Mouse (Mus musculus): ENCODE results near the gene Gm11034. TPM values are rescaled to one million over a fixed set of nuclear protein-coding genes. Genes with fewer than 3 reads are reported as not detected.

Gene Gm11034
- polyA plus RNA-seq (2015; fragmentation: Nextera tagmentation; extraction: Ambion mirVana): not detected in 2 replicates

DNA sequence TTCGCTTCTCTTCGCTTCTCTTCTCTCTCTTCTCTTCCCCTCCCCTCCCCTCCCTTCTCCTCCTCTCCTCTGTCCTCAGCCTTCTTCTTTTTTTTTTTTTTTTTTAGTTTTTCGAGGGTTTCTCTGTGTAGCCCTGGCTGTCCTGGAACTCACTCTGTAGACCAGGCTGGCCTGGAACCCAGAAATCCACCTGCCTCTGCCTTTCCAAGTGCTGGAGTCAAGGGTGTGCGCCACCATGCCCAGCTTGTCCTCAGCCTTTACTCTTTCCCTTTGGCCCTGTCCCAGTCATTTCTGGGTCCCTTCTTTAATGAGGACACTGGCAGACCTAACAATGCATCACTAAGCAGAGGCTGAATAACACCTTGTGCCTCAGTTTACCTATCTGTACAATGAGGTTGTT lies at the start of gene Gm11034:
TSS of gene Gm11034 (minus strand) at position 101 of the 400 bp plus-strand sequence.
- WGBS: 70% methylated on average over 4 of the region's 4 CpGs
- H3K4me2 ChIP-seq: no peak within 1 kb of the TSS

DNA sequence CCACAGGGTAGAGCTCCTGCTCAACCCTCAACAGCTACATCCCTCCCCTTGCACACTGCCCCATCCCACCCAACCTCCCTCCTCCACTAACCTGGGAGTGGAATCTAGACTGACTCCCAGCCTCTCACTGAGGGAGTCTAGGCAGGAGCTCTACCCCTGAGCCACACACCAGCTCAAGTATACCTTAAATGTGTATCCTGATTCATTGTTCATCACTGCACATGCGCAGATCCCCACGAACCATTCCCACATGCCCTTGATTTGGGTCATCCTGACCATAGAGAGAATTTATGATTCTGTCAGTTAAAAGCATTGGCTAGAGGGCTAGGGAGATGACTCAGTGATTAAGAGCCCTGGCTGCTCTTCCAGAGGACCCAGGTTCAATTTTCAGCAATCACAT lies 49.3 kb upstream of the Gm11034 start:
- WGBS: 83% methylated on average over 2 of the region's 2 CpGs
- H3K27ac ChIP-seq: no peak overlapping the region
- H3K36me3 ChIP-seq: no peaks in the 10 kb centered on the region
- H3K4me2 ChIP-seq: no peak overlapping the region
- H3K9me3 ChIP-seq: no peaks in the 10 kb centered on the region
- no peak overlapping the region for H3K4me3 ChIP-seq
- H3K27me3 ChIP-seq: no peaks in the 10 kb centered on the region
- H3K4me1 ChIP-seq: peaks cover 5% of the 10 kb centered on the region
- ATAC-seq (ENCODE audit: insufficient number of reproducible peaks, low FRiP score, low TSS enrichment, low read depth): no peak
- no peak overlapping the region for H3K9ac ChIP-seq

More for the DNA sequence above, at the start of gene Gm11034:
- Histone ChIP-seq H3K36me3 (no peaks in the 10 kb centered on the region), H3K9ac (no peak within 1 kb of the TSS), H3K4me3 (no peak within 1 kb of the TSS), H3K9me3 (no peaks in the 10 kb centered on the region), H3K27ac (no peak within 1 kb of the TSS), H3K4me1 (no peaks in the 10 kb centered on the region), H3K27me3 (peaks cover 4% of the 10 kb centered on the region; the same call in 1 of the 2 replicates)
- no peak for ATAC-seq (ENCODE audit: insufficient number of reproducible peaks, low FRiP score, low TSS enrichment, low read depth)

DNA sequence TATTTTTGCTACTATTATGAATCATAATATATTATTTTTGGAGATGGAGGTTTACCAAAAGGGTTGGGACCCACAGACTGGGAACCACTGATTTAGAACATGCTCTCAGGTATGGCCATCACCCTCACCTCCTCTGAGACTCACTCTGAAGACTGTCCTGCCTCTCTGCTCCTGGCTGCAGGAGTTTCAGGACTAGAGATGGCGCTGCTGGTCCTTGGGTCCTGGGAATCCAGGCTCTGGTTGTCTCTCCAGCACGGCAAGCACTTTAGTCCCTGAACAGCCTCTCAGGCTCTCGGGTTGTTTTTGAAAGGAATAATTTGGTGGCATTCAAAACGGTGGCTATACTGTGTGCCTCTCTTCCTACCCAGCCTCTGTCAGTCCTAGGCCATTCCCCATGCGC lies 48.4 kb upstream of the Gm11034 start:
- peaks cover 2% of the 10 kb centered on the region; the same call in 1 of the 2 replicates for H3K36me3 ChIP-seq
- H3K27me3 ChIP-seq: no peaks in the 10 kb centered on the region
- H3K4me1 ChIP-seq: peaks cover 5% of the 10 kb centered on the region
- H3K4me2 ChIP-seq: no peak overlapping the region
- H3K27ac ChIP-seq: no peak overlapping the region
- no peak for ATAC-seq (ENCODE audit: insufficient number of reproducible peaks, low FRiP score, low TSS enrichment, low read depth)
- H3K9ac ChIP-seq: no peak overlapping the region
- WGBS: 51% methylated on average over 5 of the region's 5 CpGs
- no peaks in the 10 kb centered on the region for H3K9me3 ChIP-seq
- no peak overlapping the region for H3K4me3 ChIP-seq

DNA sequence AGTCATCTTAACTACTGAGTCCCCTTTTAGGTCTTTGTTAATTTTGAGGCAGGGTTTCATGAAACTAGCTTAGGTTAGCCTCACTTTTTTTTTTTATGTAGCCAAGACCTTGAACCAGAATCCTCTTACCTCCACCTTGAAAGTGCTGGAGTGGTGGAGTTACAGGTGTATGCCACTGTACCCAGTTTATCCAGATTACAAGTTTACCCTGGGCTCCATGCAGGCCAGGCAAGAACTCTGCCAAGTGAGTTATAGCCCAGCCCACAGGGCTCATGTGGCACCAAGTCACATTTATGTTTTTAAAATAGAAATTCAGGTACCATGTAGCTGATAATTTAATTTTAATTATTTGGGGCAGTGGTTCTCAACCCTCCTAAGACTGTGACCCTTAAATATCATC lies 48.0 kb upstream of the Gm11034 start:
- ATAC-seq (ENCODE audit: insufficient number of reproducible peaks, low FRiP score, low TSS enrichment, low read depth): no peak
- no peaks in the 10 kb centered on the region for H3K27me3 ChIP-seq
- H3K4me2 ChIP-seq: no peak overlapping the region
- no peak overlapping the region for H3K27ac ChIP-seq
- peaks cover 5% of the 10 kb centered on the region for H3K4me1 ChIP-seq
- no peaks in the 10 kb centered on the region for H3K9me3 ChIP-seq
- peaks cover 6% of the 10 kb centered on the region; the same call in 1 of the 2 replicates for H3K36me3 ChIP-seq
- H3K4me3 ChIP-seq: no peak overlapping the region
- no peak overlapping the region for H3K9ac ChIP-seq

DNA sequence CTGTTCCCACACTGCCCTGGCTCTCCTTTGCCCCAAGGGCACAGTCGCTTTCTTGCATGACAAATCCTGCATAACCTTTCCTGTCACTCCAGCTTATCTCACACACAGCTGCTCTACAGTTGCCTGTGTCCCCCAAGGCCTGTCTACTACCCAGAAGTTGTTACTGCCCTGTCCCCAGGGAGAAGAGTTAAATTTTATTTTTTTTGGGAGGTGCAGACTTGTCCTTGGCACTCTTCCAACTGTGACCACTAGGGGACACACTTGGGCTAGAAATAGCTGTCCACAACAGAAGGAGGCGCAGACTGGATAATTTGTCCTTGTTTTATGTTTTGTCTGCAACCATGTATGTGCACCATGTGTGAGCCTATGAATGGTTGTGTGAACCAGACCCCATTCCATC lies 47.6 kb upstream of the Gm11034 start:
- Histone ChIP-seq H3K36me3 (peaks cover 6% of the 10 kb centered on the region; the same call in 1 of the 2 replicates), H3K4me3 (no peak overlapping the region), H3K27ac (no peak overlapping the region), H3K27me3 (no peaks in the 10 kb centered on the region), H3K9ac (no peak overlapping the region), H3K4me2 (no peak overlapping the region), H3K4me1 (peaks cover 5% of the 10 kb centered on the region), H3K9me3 (no peaks in the 10 kb centered on the region)
- no peak for ATAC-seq (ENCODE audit: insufficient number of reproducible peaks, low FRiP score, low TSS enrichment, low read depth)
- WGBS: 34% methylated on average over 2 of the region's 2 CpGs

DNA sequence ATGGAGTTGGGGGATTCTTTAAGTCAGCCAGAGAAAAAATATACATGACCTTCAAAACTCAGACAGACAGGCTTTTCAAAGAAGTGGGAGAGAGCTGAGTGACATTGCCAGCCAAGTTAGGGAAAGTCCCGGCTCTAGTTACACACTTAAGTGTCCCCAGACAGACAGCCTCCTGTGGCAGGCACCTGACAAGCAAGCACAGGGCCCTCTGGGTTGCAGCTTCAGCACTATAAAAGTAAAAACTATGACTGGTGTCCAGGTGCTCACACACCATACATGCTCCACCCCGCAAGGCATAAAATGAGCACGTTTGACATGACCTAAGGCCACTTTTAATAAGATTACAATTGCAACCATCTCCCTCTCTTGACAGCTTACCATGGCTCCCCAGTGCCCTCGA lies 47.1 kb upstream of the Gm11034 start:
- 31% methylated on average over 4 of the region's 4 CpGs for WGBS
- peaks cover 8% of the 10 kb centered on the region for H3K36me3 ChIP-seq
- no peak overlapping the region for H3K9ac ChIP-seq
- H3K4me1 ChIP-seq: peaks cover 5% of the 10 kb centered on the region
- no peaks in the 10 kb centered on the region for H3K9me3 ChIP-seq
- no peak overlapping the region for H3K4me2 ChIP-seq
- no peaks in the 10 kb centered on the region for H3K27me3 ChIP-seq
- H3K27ac ChIP-seq: no peak overlapping the region
- no peak overlapping the region for H3K4me3 ChIP-seq
- ATAC-seq (ENCODE audit: insufficient number of reproducible peaks, low FRiP score, low TSS enrichment, low read depth): no peak

DNA sequence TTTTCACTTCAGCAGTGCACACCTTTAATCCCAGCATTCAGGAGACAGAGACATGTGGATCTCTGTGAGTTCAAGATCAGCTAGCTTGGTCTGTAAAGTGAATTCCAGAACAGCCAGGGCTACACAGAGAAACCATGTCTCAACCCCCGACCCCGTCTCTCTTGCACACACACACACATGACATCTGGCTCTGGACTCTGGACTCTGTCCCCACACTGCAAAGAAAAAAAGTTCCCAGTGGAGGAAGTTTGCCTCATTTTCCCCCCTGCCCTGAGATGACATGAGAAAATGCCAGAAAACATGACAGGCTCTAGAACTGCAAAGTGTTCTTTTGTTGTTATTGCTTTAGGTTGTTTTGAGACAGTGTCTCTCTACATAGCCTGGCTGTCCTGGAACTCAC lies 46.4 kb upstream of the Gm11034 start:
- Histone ChIP-seq H3K4me3 (no peak overlapping the region), H3K27ac (no peak overlapping the region), H3K9me3 (no peaks in the 10 kb centered on the region), H3K36me3 (peaks cover 15% of the 10 kb centered on the region), H3K4me2 (no peak overlapping the region), H3K4me1 (peaks cover 5% of the 10 kb centered on the region), H3K27me3 (no peaks in the 10 kb centered on the region), H3K9ac (no peak overlapping the region)
- WGBS: 65% methylated on average over 2 of the region's 2 CpGs
- no peak for ATAC-seq (ENCODE audit: insufficient number of reproducible peaks, low FRiP score, low TSS enrichment, low read depth)

DNA sequence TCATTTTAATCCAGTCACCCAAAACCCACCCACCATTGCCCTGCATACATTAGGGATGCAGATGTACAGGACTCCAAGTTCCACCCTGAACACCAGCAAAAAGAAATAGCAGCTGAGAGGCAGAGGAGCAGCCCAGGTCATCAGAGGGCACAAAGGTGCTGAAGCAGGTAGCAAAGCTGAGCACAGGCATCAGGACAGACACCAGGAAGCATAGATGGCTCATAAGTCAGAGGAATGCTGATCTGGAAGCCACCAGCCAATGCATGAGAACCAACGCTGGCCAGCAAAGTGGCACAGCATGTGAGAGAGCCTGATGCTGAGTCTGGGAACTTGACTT lies 44.4 kb upstream of the Gm11034 start:
- no peaks in the 10 kb centered on the region for H3K27me3 ChIP-seq
- H3K4me3 ChIP-seq: no peak overlapping the region
- H3K4me2 ChIP-seq: no peak overlapping the region
- no peak overlapping the region for H3K9ac ChIP-seq
- 81% methylated on average over 1 of the region's 1 CpGs for WGBS
- H3K9me3 ChIP-seq: no peaks in the 10 kb centered on the region
- peaks cover 5% of the 10 kb centered on the region for H3K4me1 ChIP-seq
- ATAC-seq (ENCODE audit: insufficient number of reproducible peaks, low FRiP score, low TSS enrichment, low read depth): no peak
- H3K27ac ChIP-seq: no peak overlapping the region
- H3K36me3 ChIP-seq: peaks cover 33% of the 10 kb centered on the region

DNA sequence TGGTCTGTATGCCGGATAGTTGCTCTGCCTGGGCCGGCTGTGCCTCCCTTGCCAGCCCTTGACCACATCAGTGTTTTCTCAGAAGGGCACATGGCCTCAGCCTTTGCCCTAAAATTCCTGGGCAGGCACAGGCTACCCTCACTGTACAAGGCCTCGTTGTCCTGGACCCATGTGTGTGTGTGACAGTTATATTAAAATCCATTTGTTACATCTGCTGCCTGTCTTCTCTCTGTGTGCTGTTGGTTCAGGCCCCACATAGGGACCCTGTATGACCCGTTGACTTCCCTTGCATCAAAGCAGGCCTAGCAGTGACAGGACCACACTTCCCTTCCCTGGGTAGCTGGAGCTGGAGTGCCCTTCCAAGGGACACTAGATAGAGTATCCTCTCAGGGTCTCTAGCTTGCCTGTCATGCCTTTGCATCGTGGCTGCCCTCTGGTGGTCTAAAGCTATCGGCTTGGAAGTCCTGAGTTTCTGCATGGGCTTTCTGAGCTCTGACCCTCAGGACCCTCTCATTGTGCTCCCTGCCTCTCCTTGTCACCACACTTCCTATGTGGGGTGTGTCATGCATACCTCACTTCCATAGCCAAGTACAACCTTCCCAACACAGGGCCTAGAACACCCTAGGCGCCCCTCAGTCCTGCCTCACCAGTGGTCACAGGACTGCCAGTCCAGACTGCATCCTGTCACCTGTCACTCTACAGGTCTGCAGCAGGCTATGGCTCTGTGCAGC lies 43.9 kb upstream of the Gm11034 start:
- H3K9me3 ChIP-seq: no peaks in the 10 kb centered on the region
- no peak for ATAC-seq (ENCODE audit: insufficient number of reproducible peaks, low FRiP score, low TSS enrichment, low read depth)

DNA sequence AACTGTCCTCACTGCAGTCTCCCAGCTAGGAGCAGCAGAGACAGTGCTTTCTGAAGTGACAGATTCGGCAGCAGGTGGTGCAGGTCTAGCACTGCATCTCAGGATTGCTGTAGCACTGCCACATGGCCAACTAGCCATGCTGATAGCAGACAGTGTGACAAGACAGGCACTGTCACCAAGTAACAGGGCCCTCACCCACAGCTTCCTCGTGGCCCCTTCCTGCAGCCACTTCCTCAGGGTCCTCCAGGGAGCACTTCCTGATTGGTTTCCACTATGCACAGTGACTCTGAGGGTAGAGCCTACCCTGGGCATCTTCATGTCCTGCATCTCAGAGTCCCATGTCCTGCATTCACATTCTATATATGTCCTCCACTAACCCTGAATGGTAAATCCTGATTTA lies 31.2 kb upstream of the Gm11034 start:
- Histone ChIP-seq H3K9me3 (no peaks in the 10 kb centered on the region), H3K36me3 (peaks cover 39% of the 10 kb centered on the region)
- ATAC-seq (ENCODE audit: insufficient number of reproducible peaks, low FRiP score, low TSS enrichment, low read depth): no peak

More for the DNA sequence above, 43.9 kb upstream of the Gm11034 start:
- Histone ChIP-seq H3K27ac (no peak overlapping the region), H3K27me3 (no peaks in the 10 kb centered on the region), H3K36me3 (peaks cover 39% of the 10 kb centered on the region), H3K4me3 (no peak overlapping the region), H3K4me1 (peaks cover 5% of the 10 kb centered on the region), H3K4me2 (no peak overlapping the region), H3K9ac (no peak overlapping the region)
- WGBS: 53% methylated on average over 7 of the region's 7 CpGs

DNA sequence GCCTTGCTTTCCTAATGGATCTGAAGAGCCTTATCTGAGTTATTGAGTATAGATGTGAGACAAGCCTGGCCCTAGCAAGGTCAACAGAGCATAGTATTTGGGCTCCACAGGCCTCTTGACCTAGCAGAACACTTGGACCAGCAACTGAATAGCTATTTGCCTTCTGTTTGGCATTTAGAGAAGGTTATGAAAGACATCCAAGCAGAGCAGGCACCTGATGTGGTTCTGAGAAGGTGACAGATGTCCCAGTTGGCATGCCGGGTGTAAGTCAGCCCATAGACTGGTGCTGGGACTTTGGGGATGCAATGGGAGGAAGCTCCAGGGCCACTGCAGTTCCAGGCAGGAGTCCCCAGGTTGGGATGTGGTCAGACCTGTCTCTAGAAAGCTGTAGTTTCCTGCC lies 28.8 kb upstream of the Gm11034 start:
- H3K27ac ChIP-seq: no peak overlapping the region
- no peaks in the 10 kb centered on the region for H3K9me3 ChIP-seq
- ATAC-seq (ENCODE audit: insufficient number of reproducible peaks, low FRiP score, low TSS enrichment, low read depth): no peak
- 97% methylated on average over 1 of the region's 1 CpGs for WGBS
- H3K36me3 ChIP-seq: peaks cover 23% of the 10 kb centered on the region
- H3K9ac ChIP-seq: no peak overlapping the region
- H3K4me1 ChIP-seq: peaks cover 16% of the 10 kb centered on the region
- H3K4me3 ChIP-seq: no peak overlapping the region
- H3K27me3 ChIP-seq: no peaks in the 10 kb centered on the region
- H3K4me2 ChIP-seq: no peak overlapping the region

More for the DNA sequence above, 31.2 kb upstream of the Gm11034 start:
- H3K4me1 ChIP-seq: peaks cover 14% of the 10 kb centered on the region
- 67% methylated on average over 2 of the region's 2 CpGs for WGBS
- H3K9ac ChIP-seq: no peak overlapping the region
- no peaks in the 10 kb centered on the region for H3K27me3 ChIP-seq
- H3K27ac ChIP-seq: no peak overlapping the region
- H3K4me2 ChIP-seq: no peak overlapping the region
- H3K4me3 ChIP-seq: no peak overlapping the region

DNA sequence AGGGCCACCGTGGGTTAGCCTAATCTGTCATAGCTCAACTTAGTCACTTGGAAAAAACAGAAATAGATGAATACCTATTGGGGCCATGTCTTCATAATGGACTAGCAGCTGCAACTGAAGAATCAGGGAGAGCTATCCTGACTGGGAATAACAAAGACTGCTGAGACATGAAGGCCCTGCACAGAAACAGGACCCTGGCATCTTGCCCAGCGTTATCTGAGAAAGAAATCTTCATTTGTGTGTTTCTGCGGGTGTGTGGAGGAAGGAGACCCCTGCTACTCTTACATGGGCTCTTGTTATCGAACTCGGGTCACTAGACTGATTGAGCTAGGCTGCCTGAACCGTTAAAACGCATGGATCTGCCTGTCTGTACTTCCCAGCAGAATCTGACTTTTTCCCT lies 27.5 kb upstream of the Gm11034 start:
- Histone ChIP-seq H3K4me2 (peak overlapping the region; percentile 80), H3K4me1 (peaks cover 16% of the 10 kb centered on the region), H3K36me3 (peaks cover 12% of the 10 kb centered on the region; the same call in 1 of the 2 replicates), H3K4me3 (peak overlapping the region; percentile 77), H3K9me3 (no peaks in the 10 kb centered on the region), H3K27me3 (no peaks in the 10 kb centered on the region), H3K9ac (peak overlapping the region; percentile 65; the same call in 1 of the 2 replicates), H3K27ac (no peak overlapping the region)
- WGBS: 70% methylated on average over 7 of the region's 7 CpGs
- ATAC-seq (ENCODE audit: insufficient number of reproducible peaks, low FRiP score, low TSS enrichment, low read depth): no peak
